Comparison of ENCODE assay signal across 13 mouse cellular contexts in the genomic region with DNA sequence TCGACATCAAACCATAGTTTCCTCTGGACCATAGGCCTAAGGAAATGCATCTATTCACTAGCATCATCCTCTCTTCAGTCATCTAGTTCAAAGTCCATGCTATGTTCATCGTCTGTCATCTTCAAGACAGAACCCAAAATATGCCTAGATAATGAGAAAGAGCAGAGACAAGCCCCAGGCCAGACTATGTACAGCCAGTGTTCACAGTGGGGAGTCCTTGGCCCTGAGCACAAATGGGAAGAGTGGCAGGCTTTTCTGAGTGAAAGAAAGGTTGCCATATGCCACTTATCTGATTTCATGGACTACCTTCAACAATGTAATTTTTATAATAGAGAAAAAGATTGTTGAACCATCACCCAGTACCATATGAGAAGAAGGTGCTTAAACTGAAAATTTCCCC.
"Had no signal": no experiment of that assay in that cellular context is flagged by ENCODE, and none has a peak within 500 bp of the region (broad histone marks: within the 10 kb centered on the region; RNA-seq: fewer than 3 reads in every experiment).

No protein-coding gene starts in this region.

- H3K4me3 ChIP-seq: left cerebral cortex, adult 2 months; limb, embryonic 15.5 days; liver, embryonic 12.5 days; megakaryocyte, embryonic 14.5 days; midbrain, embryonic 15.5 days; neural tube, embryonic 12.5 days; stomach, embryonic 15.5 days had no signal

- H3K4me1 ChIP-seq: limb, embryonic 15.5 days; liver, embryonic 12.5 days; megakaryocyte, embryonic 14.5 days; stomach, embryonic 15.5 days had no signal

- H3K27ac ChIP-seq: left cerebral cortex, adult 2 months; limb, embryonic 15.5 days; liver, embryonic 12.5 days; midbrain, embryonic 15.5 days; neural tube, embryonic 12.5 days; stomach, embryonic 15.5 days had no signal

- H3K27me3 ChIP-seq: limb, embryonic 15.5 days; liver, embryonic 12.5 days; megakaryocyte, embryonic 14.5 days; stomach, embryonic 15.5 days had no signal

- DNase-seq: kidney, postnatal 10 days; lung, embryonic 14.5 days; lung, postnatal 10 days; lung, postnatal 4 days; thymus, adult 2 months; thymus, postnatal 25 days had no signal
